Mouse (Mus musculus) layer of hippocampus, adult 2 months (tissue): ENCODE results near the gene Gpsm2. TPM values are rescaled to one million over a fixed set of nuclear protein-coding genes. Genes with fewer than 3 reads are reported as not detected.

Experiments
- DNase-seq, 2 experiments: peaks; one replicate each; pipeline ENCODE4 v3.0.0; 2022; ENCODE audit warnings: low spot score in 2 of 2
- H3K27ac ChIP-seq: fragments of 200-600 bp; 2 replicates; pipeline ENCODE4 v1.8.1; 2022
- H3K4me3 ChIP-seq: fragments of 200-600 bp; 2 replicates; pipeline ENCODE4 v1.8.1; 2022; ENCODE audit warnings: mild to moderate bottlenecking
- CTCF ChIP-seq: fragments of 200-600 bp; conservative IDR thresholded peaks from 2 replicates; pipeline ENCODE4 v1.8.1; 2022; ENCODE audit warnings: antibody characterized with exemption, mild to moderate bottlenecking, moderate library complexity
- long read RNA-seq, 2 experiments: library from polyadenylated mRNA; stranded (forward); transcript quantifications; one replicate each; pipeline ENCODE4 v2.0.0; 2021; ENCODE audit warnings: borderline mapping rate in 2 of 2
- total RNA-seq, 2 experiments: library from RNA; stranded (reverse); gene quantifications; 2 replicates each; pipeline ENCODE4 v1.2.3; 2021

Gene Gpsm2
- 10 to 100 TPM; 13.3 to 14.1 TPM for total RNA-seq
- long read RNA-seq, experiment 1, transcript Gpsm2-201 (15 exons, 3,498 nt) = major isoform, 7 of 13 reads
- long read RNA-seq, experiment 1, partial matches to known transcripts = 1 of 13 reads
- long read RNA-seq, experiment 1, other reads (novel, unspliced or antisense) = 5 of 13 reads
- long read RNA-seq, experiment 2, transcript Gpsm2-201 (15 exons, 3,498 nt) = major isoform, 8 of 17 reads
- long read RNA-seq, experiment 2, partial matches to known transcripts = 0 of 17 reads
- long read RNA-seq, experiment 2, other reads (novel, unspliced or antisense) = 9 of 17 reads

- DNase-seq = peak; percentile 96
- peak within 1 kb of the TSS; percentile 86 for H3K4me3 ChIP-seq
- TF ChIP-seq CTCF = no peak
- H3K27ac ChIP-seq = peak within 1 kb of the TSS; percentile 83
Observed at GRCm38 (mm10) chr3:108722036-108722872, at the start of gene Gpsm2. Gpsm2 (minus strand) TSS chr3:108722309.

GRCm38 (mm10) chr3:108770725-108771368 lies 48.7 kb upstream of the Gpsm2 start:
- peak; percentile 89 for TF ChIP-seq CTCF
- peak; percentile 79 to 80 for DNase-seq
- Histone ChIP-seq H3K27ac (peak overlapping the region; percentile 2; the same call in 1 of the 2 replicates), H3K4me3 (no peak overlapping the region)

- TF ChIP-seq CTCF = no peak
- no peak for DNase-seq
- Histone ChIP-seq H3K27ac (no peak overlapping the region), H3K4me3 (no peak overlapping the region)
Observed at GRCm38 (mm10) chr3:108769547-108769946, 47.4 kb upstream of the Gpsm2 start.

- DNase-seq = no peak
Observed at GRCm38 (mm10) chr3:108767416-108767815, 45.3 kb upstream of the Gpsm2 start.

DNA sequence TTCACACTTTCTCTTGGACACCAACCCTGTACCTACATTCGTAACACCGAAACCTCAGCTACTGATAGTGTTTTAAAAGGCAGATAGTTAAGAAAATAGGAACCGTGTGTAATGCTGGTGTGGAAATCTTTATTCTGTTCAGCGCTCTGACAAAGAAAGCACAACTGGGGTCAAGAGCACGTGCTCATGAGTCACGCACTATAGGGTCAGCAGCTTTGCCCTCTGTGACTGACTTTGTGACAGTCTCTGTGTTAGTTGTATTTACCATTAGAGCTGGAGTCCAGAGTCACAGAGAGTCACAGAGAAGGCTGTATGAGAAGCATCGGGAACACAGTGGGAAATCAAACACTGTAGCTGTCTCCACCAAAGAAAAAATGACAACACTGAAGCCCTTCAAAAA lies 44.8 kb upstream of the Gpsm2 start:
- no peak for DNase-seq
- TF ChIP-seq CTCF = no peak
- Histone ChIP-seq H3K27ac (no peak overlapping the region), H3K4me3 (no peak overlapping the region)

More at GRCm38 (mm10) chr3:108767416-108767815, 45.3 kb upstream of the Gpsm2 start:
- Histone ChIP-seq H3K4me3 (no peak overlapping the region), H3K27ac (no peak overlapping the region)
- TF ChIP-seq CTCF = no peak

GRCm38 (mm10) chr3:108765476-108765875 lies 43.4 kb upstream of the Gpsm2 start:
- no peak for TF ChIP-seq CTCF
- Histone ChIP-seq H3K27ac (no peak overlapping the region), H3K4me3 (no peak overlapping the region)
- no peak for DNase-seq

DNA sequence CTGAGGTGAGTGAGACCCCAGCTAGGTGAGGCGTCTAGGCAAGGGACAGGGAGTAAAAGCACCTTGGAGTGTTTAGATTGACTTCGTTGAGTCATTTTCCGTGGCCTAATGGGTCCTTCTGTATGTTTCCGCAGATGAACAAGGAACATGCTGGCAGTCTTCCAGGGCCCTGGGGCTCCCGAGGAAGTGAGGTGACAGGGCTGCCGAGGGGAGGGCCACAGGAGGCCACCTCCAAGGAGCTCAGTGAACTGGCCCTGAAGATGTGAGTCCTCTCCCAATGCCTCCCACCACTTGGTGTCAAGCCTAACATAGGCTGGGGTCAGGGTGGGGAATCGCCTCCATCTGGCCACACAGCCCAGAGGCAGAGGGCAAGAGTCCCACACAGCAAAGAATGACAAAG lies 42.9 kb upstream of the Gpsm2 start:
- no peak overlapping the region for H3K4me3 ChIP-seq
- H3K27ac ChIP-seq = no peak overlapping the region
- TF ChIP-seq CTCF = no peak
- DNase-seq = no peak

DNA sequence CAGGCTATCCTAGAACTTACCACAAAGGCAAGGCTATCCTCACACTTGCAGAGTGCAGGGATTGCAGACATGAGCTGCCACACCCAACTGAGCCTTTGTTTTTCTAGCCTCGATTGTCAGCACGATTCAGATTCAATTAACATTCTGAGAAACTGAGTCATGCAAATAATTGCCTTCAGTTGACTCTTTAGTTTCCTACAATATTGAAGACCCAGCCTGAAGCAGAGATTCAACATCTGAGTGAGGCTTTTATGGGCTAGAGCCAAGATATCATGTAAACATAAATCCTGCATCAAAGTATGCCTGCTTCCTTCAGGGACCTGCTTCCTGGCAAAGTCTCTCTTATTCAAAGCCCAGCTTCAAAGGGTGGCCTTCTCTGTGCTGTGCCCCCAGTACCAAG lies 41.6 kb upstream of the Gpsm2 start:
- H3K4me3 ChIP-seq = no peak overlapping the region
- DNase-seq = no peak
- H3K27ac ChIP-seq = no peak overlapping the region
- TF ChIP-seq CTCF = no peak

DNA sequence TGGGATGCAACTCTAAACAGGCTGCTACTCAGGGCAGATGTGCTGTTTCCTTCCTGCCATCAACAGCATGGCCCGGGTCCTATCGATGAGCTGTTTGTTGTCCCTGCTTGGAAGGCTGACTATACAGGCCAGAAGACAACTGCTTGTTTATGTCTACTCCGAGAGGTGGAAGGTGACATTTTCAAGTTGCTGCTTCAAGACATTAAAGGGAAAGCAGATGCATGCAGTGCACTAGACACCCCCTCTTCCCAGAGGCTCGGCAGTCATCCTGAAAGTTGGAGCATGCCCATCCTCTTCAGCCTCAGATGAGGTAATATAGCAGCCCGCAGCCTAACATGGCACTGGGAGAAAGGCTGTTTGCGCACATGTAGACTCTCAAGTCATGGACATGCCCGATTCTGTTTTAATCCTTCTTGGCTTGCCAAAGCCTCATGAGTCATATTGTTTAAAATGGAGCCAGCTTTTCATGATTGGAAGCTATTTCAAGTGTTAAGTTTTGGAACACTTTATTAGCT lies 40.5 kb upstream of the Gpsm2 start:
- TF ChIP-seq CTCF = no peak
- DNase-seq = peak in 1 of 2 experiments; percentile 72
- peak overlapping the region; percentile 46; the same call in 1 of the 2 replicates for H3K27ac ChIP-seq

GRCm38 (mm10) chr3:108759566-108760420 lies 37.7 kb upstream of the Gpsm2 start:
- no peak for DNase-seq
- no peak for TF ChIP-seq CTCF
- H3K27ac ChIP-seq = no peak overlapping the region
- no peak overlapping the region for H3K4me3 ChIP-seq

More for the DNA sequence above, 40.5 kb upstream of the Gpsm2 start:
- no peak overlapping the region for H3K4me3 ChIP-seq

DNA sequence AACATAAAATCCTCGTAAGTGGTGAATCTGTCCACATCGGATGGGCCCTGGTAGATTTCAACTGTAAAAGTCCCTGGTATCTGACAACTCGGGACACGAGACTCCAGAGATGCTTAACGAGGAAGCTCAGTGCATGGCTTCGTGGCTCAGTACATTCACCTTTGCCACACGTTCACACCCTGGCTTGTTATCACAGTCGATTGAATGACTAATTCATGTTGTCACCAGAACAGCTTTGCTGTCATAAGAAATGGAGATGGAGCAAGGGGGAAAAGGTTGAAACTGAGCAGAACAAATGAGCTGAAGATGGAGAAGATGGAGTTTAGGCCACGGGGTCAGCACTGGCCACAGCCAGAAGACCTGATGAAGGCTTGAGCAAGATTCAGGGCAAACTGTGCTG lies 35.5 kb upstream of the Gpsm2 start:
- Histone ChIP-seq H3K4me3 (no peak overlapping the region), H3K27ac (no peak overlapping the region)
- no peak for TF ChIP-seq CTCF
- DNase-seq = no peak

- no peak for DNase-seq
- Histone ChIP-seq H3K27ac (no peak overlapping the region), H3K4me3 (no peak overlapping the region)
- no peak for TF ChIP-seq CTCF
Observed at GRCm38 (mm10) chr3:108756131-108756530, 34.0 kb upstream of the Gpsm2 start.
